Mouse (Mus musculus): ENCODE measurements around the gene N4bp3. TPM values are rescaled to one million over a fixed set of nuclear protein-coding genes. Genes with fewer than 3 reads are reported as not detected.
"Not testable (repeated sequence)": the region's sequence is repeated elsewhere in the genome, so short reads cannot be mapped to it uniquely, and the experiment has no call there.

Gene N4bp3
- polyA plus RNA-seq, 1 experiment from 2014 or later, result 20.7 TPM

GRCm38 (mm10) chr11:51636323-51636684, 14.3 kb downstream of the N4bp3 start:
- Histone ChIP-seq H3K27me3 (ENCODE audit: control insufficient read depth, insufficient read depth, low read length) (no peaks in the 10 kb centered on the region), H3K4me1 (ENCODE audit: control insufficient read depth, insufficient read depth, low read length) (peaks cover 10% of the 10 kb centered on the region), H3K9me3 (replicated peaks; ENCODE audit: control insufficient read depth, low read length) (no peaks in the 10 kb centered on the region), H3K4me2 (ENCODE audit: low read depth, low read length) (peak overlapping the region; percentile 72), H3K9ac (ENCODE audit: low read length) (peak overlapping the region; percentile 81), H3K36me3 (ENCODE audit: control insufficient read depth, insufficient read depth, low read length) (no peaks in the 10 kb centered on the region), H3K4me3 (replicated peaks; ENCODE audit: low read length) (peak overlapping the region; percentile 68), H3K27ac (ENCODE audit: low read length) (peak overlapping the region; percentile 88)
- 4% methylated on average over 6 of the region's 6 CpGs for WGBS
- peak; percentile 42; the same call in 1 of the 2 replicates for ATAC-seq (ENCODE audit: insufficient read depth, low FRiP score)

GRCm38 (mm10) chr11:51635525-51636322, 14.9 kb downstream of the N4bp3 start, which contains the start of gene Rmnd5b:
Gene Rmnd5b, minus strand, starts transcription at chr11:51635896.
- H3K4me1 ChIP-seq (ENCODE audit: control insufficient read depth, insufficient read depth, low read length), result peaks cover 10% of the 10 kb centered on the region
- peak within 1 kb of the TSS; percentile 81 for H3K9ac ChIP-seq (ENCODE audit: low read length)
- peak; percentile 85 for ATAC-seq (ENCODE audit: insufficient read depth, low FRiP score)
- peak within 1 kb of the TSS; percentile 88 for H3K27ac ChIP-seq (ENCODE audit: low read length)
- peak within 1 kb of the TSS; percentile 72 for H3K4me2 ChIP-seq (ENCODE audit: low read depth, low read length)
- H3K4me3 ChIP-seq (replicated peaks; ENCODE audit: low read length), result peak within 1 kb of the TSS; percentile 68
- no peaks in the 10 kb centered on the region for H3K36me3 ChIP-seq (ENCODE audit: control insufficient read depth, insufficient read depth, low read length)
- H3K27me3 ChIP-seq (ENCODE audit: control insufficient read depth, insufficient read depth, low read length), result no peaks in the 10 kb centered on the region
- WGBS, result under 1% methylated on average over 61 of the region's 61 CpGs
- H3K9me3 ChIP-seq (replicated peaks; ENCODE audit: control insufficient read depth, low read length), result no peaks in the 10 kb centered on the region

GRCm38 (mm10) chr11:51635127-51635524, 15.5 kb downstream of the N4bp3 start:
- Histone ChIP-seq H3K9ac (ENCODE audit: low read length) (peak overlapping the region; percentile 81), H3K27ac (ENCODE audit: low read length) (peak overlapping the region; percentile 88), H3K4me3 (replicated peaks; ENCODE audit: low read length) (peak overlapping the region; percentile 68), H3K9me3 (replicated peaks; ENCODE audit: control insufficient read depth, low read length) (no peaks in the 10 kb centered on the region), H3K36me3 (ENCODE audit: control insufficient read depth, insufficient read depth, low read length) (no peaks in the 10 kb centered on the region), H3K27me3 (ENCODE audit: control insufficient read depth, insufficient read depth, low read length) (no peaks in the 10 kb centered on the region), H3K4me2 (ENCODE audit: low read depth, low read length) (peak overlapping the region; percentile 72), H3K4me1 (ENCODE audit: control insufficient read depth, insufficient read depth, low read length) (peaks cover 10% of the 10 kb centered on the region)
- 7% methylated on average over 6 of the region's 6 CpGs for WGBS
- no peak for ATAC-seq (ENCODE audit: insufficient read depth, low FRiP score)

GRCm38 (mm10) chr11:51633721-51634120, 16.9 kb downstream of the N4bp3 start:
- peaks cover 10% of the 10 kb centered on the region for H3K4me1 ChIP-seq (ENCODE audit: control insufficient read depth, insufficient read depth, low read length)
- no peak overlapping the region for H3K9ac ChIP-seq (ENCODE audit: low read length)
- no peaks in the 10 kb centered on the region for H3K27me3 ChIP-seq (ENCODE audit: control insufficient read depth, insufficient read depth, low read length)

GRCm38 (mm10) chr11:51633200-51633599, 17.4 kb downstream of the N4bp3 start:
- not testable (repeated sequence) for H3K9ac ChIP-seq (ENCODE audit: low read length); ATAC-seq (ENCODE audit: insufficient read depth, low FRiP score); H3K36me3 ChIP-seq (ENCODE audit: control insufficient read depth, insufficient read depth, low read length); H3K4me3 ChIP-seq (replicated peaks; ENCODE audit: low read length); H3K4me2 ChIP-seq (ENCODE audit: low read depth, low read length); H3K9me3 ChIP-seq (replicated peaks; ENCODE audit: control insufficient read depth, low read length); H3K4me1 ChIP-seq (ENCODE audit: control insufficient read depth, insufficient read depth, low read length); H3K27me3 ChIP-seq (ENCODE audit: control insufficient read depth, insufficient read depth, low read length); H3K27ac ChIP-seq (ENCODE audit: low read length)
- WGBS, result 89% methylated on average over 7 of the region's 7 CpGs

More at GRCm38 (mm10) chr11:51633721-51634120, 16.9 kb downstream of the N4bp3 start:
- 90% methylated on average over 3 of the region's 3 CpGs for WGBS
- H3K27ac ChIP-seq (ENCODE audit: low read length), result no peak overlapping the region
- H3K36me3 ChIP-seq (ENCODE audit: control insufficient read depth, insufficient read depth, low read length), result no peaks in the 10 kb centered on the region
- no peak for ATAC-seq (ENCODE audit: insufficient read depth, low FRiP score)
- no peak overlapping the region for H3K4me3 ChIP-seq (replicated peaks; ENCODE audit: low read length)
- no peaks in the 10 kb centered on the region for H3K9me3 ChIP-seq (replicated peaks; ENCODE audit: control insufficient read depth, low read length)
- H3K4me2 ChIP-seq (ENCODE audit: low read depth, low read length), result no peak overlapping the region

GRCm38 (mm10) chr11:51632130-51632753, 18.4 kb downstream of the N4bp3 start:
- no peaks in the 10 kb centered on the region for H3K36me3 ChIP-seq (ENCODE audit: control insufficient read depth, insufficient read depth, low read length)
- no peaks in the 10 kb centered on the region for H3K9me3 ChIP-seq (replicated peaks; ENCODE audit: control insufficient read depth, low read length)
- H3K27ac ChIP-seq (ENCODE audit: low read length), result no peak overlapping the region
- ATAC-seq (ENCODE audit: insufficient read depth, low FRiP score), result no peak
- 0 out of 2 replicates have a peak, but pooled peaks cover 3% of the 10 kb centered on the region for H3K4me1 ChIP-seq (ENCODE audit: control insufficient read depth, insufficient read depth, low read length)
- H3K4me3 ChIP-seq (replicated peaks; ENCODE audit: low read length), result no peak overlapping the region
- no peak overlapping the region for H3K4me2 ChIP-seq (ENCODE audit: low read depth, low read length)
- H3K27me3 ChIP-seq (ENCODE audit: control insufficient read depth, insufficient read depth, low read length), result no peaks in the 10 kb centered on the region
- H3K9ac ChIP-seq (ENCODE audit: low read length), result no peak overlapping the region
- WGBS, result 81% methylated on average over 6 of the region's 6 CpGs

GRCm38 (mm10) chr11:51629651-51630314, 20.9 kb downstream of the N4bp3 start:
- no peak for ATAC-seq (ENCODE audit: insufficient read depth, low FRiP score)
- WGBS, result 78% methylated on average over 15 of the region's 15 CpGs
- peaks cover 15% of the 10 kb centered on the region for H3K36me3 ChIP-seq (ENCODE audit: control insufficient read depth, insufficient read depth, low read length)

GRCm38 (mm10) chr11:51627907-51628306, 22.7 kb downstream of the N4bp3 start:
- Histone ChIP-seq H3K4me2 (ENCODE audit: low read depth, low read length) (no peak overlapping the region), H3K36me3 (ENCODE audit: control insufficient read depth, insufficient read depth, low read length) (peaks cover 24% of the 10 kb centered on the region), H3K9me3 (replicated peaks; ENCODE audit: control insufficient read depth, low read length) (no peaks in the 10 kb centered on the region), H3K27me3 (ENCODE audit: control insufficient read depth, insufficient read depth, low read length) (no peaks in the 10 kb centered on the region), H3K27ac (ENCODE audit: low read length) (no peak overlapping the region), H3K9ac (ENCODE audit: low read length) (no peak overlapping the region), H3K4me1 (ENCODE audit: control insufficient read depth, insufficient read depth, low read length) (no peaks in the 10 kb centered on the region), H3K4me3 (replicated peaks; ENCODE audit: low read length) (no peak overlapping the region)
- ATAC-seq (ENCODE audit: insufficient read depth, low FRiP score), result no peak
- 80% methylated on average over 8 of the region's 8 CpGs for WGBS

More at GRCm38 (mm10) chr11:51629651-51630314, 20.9 kb downstream of the N4bp3 start:
- Histone ChIP-seq H3K9ac (ENCODE audit: low read length) (no peak overlapping the region), H3K4me3 (replicated peaks; ENCODE audit: low read length) (no peak overlapping the region), H3K4me2 (ENCODE audit: low read depth, low read length) (no peak overlapping the region), H3K27ac (ENCODE audit: low read length) (no peak overlapping the region), H3K9me3 (replicated peaks; ENCODE audit: control insufficient read depth, low read length) (no peaks in the 10 kb centered on the region), H3K27me3 (ENCODE audit: control insufficient read depth, insufficient read depth, low read length) (no peaks in the 10 kb centered on the region), H3K4me1 (ENCODE audit: control insufficient read depth, insufficient read depth, low read length) (no peaks in the 10 kb centered on the region)

- 93% methylated on average over 9 of the region's 9 CpGs for WGBS
- no peak for ATAC-seq (ENCODE audit: insufficient read depth, low FRiP score)
- H3K4me1 ChIP-seq (ENCODE audit: control insufficient read depth, insufficient read depth, low read length), result no peaks in the 10 kb centered on the region
- no peak overlapping the region for H3K4me3 ChIP-seq (replicated peaks; ENCODE audit: low read length)
- H3K36me3 ChIP-seq (ENCODE audit: control insufficient read depth, insufficient read depth, low read length), result peaks cover 27% of the 10 kb centered on the region
- H3K9ac ChIP-seq (ENCODE audit: low read length), result no peak overlapping the region
- no peak overlapping the region for H3K27ac ChIP-seq (ENCODE audit: low read length)
- no peaks in the 10 kb centered on the region for H3K27me3 ChIP-seq (ENCODE audit: control insufficient read depth, insufficient read depth, low read length)
- H3K4me2 ChIP-seq (ENCODE audit: low read depth, low read length), result no peak overlapping the region
- H3K9me3 ChIP-seq (replicated peaks; ENCODE audit: control insufficient read depth, low read length), result no peaks in the 10 kb centered on the region
Measured at GRCm38 (mm10) chr11:51627425-51627824, 23.2 kb downstream of the N4bp3 start.

Measured in stomach, embryonic 16.5 days (tissue).